Mouse (Mus musculus): ENCODE measurements at regions not wholly inside any gene's neighbourhood (a gene's known extent, or its start where the extent isn't known, plus 50 kb on each side); places are given as distances from the start of the nearest gene placed in this dataset.

- 85% methylated on average over 2 of the region's 2 CpGs for WGBS
Measured at GRCm38 (mm10) chr10:72347949-72348663, 306.5 kb upstream of the Zwint start.

GRCm38 (mm10) chr10:72352810-72353209 lies 301.8 kb upstream of the Zwint start:
- no peaks in the 10 kb centered on the region for H3K79me2 ChIP-seq (ENCODE audit: control insufficient read depth, insufficient read depth, low read length)
- H3K9ac ChIP-seq (ENCODE audit: low read depth, low read length) = no peak overlapping the region
- DNase-seq (ENCODE audit: extremely low read depth, low read depth, low spot score) = no peak
- no peak for TF ChIP-seq POLR2A (IDR thresholded peaks at IDR 0.05; ENCODE audit: extremely low read depth, insufficient read depth, low read length)
- no peak for TF ChIP-seq CTCF (IDR thresholded peaks at IDR 0.05; ENCODE audit: low read depth, low read length)
- no peak overlapping the region for H3K27ac ChIP-seq (replicated peaks; ENCODE audit: insufficient read depth, low read depth, low read length)
- H3K36me3 ChIP-seq (ENCODE audit: control insufficient read depth, insufficient read depth, low read length) = no peaks in the 10 kb centered on the region
- no peak overlapping the region for H3K4me3 ChIP-seq (ENCODE audit: insufficient read depth, low read depth, low read length)
- H3K4me1 ChIP-seq (ENCODE audit: control insufficient read depth, insufficient read depth, low read length) = no peaks in the 10 kb centered on the region
- H3K27me3 ChIP-seq (ENCODE audit: control insufficient read depth, insufficient read depth, low read length) = no peaks in the 10 kb centered on the region

More at GRCm38 (mm10) chr10:72347949-72348663, 306.5 kb upstream of the Zwint start:
- Histone ChIP-seq H3K27me3 (ENCODE audit: control insufficient read depth, insufficient read depth, low read length) (no peaks in the 10 kb centered on the region), H3K27ac (replicated peaks; ENCODE audit: insufficient read depth, low read depth, low read length) (no peak overlapping the region), H3K9ac (ENCODE audit: low read depth, low read length) (no peak overlapping the region), H3K4me1 (ENCODE audit: control insufficient read depth, insufficient read depth, low read length) (no peaks in the 10 kb centered on the region), H3K79me2 (ENCODE audit: control insufficient read depth, insufficient read depth, low read length) (no peaks in the 10 kb centered on the region), H3K36me3 (ENCODE audit: control insufficient read depth, insufficient read depth, low read length) (no peaks in the 10 kb centered on the region), H3K4me3 (ENCODE audit: insufficient read depth, low read depth, low read length) (no peak overlapping the region)
- TF ChIP-seq CTCF (IDR thresholded peaks at IDR 0.05; ENCODE audit: low read depth, low read length) = no peak
- TF ChIP-seq POLR2A (IDR thresholded peaks at IDR 0.05; ENCODE audit: extremely low read depth, insufficient read depth, low read length) = no peak
- DNase-seq (ENCODE audit: extremely low read depth, low read depth, low spot score) = no peak

GRCm38 (mm10) chr10:72353515-72353914 lies 301.1 kb upstream of the Zwint start:
- Histone ChIP-seq H3K9ac (ENCODE audit: low read depth, low read length) (no peak overlapping the region), H3K27ac (replicated peaks; ENCODE audit: insufficient read depth, low read depth, low read length) (no peak overlapping the region), H3K79me2 (ENCODE audit: control insufficient read depth, insufficient read depth, low read length) (no peaks in the 10 kb centered on the region), H3K4me3 (ENCODE audit: insufficient read depth, low read depth, low read length) (no peak overlapping the region), H3K36me3 (ENCODE audit: control insufficient read depth, insufficient read depth, low read length) (no peaks in the 10 kb centered on the region), H3K4me1 (ENCODE audit: control insufficient read depth, insufficient read depth, low read length) (no peaks in the 10 kb centered on the region), H3K27me3 (ENCODE audit: control insufficient read depth, insufficient read depth, low read length) (no peaks in the 10 kb centered on the region)
- 60% methylated on average over 2 of the region's 2 CpGs for WGBS
- TF ChIP-seq CTCF (IDR thresholded peaks at IDR 0.05; ENCODE audit: low read depth, low read length) = no peak
- TF ChIP-seq POLR2A (IDR thresholded peaks at IDR 0.05; ENCODE audit: extremely low read depth, insufficient read depth, low read length) = no peak
- no peak for DNase-seq (ENCODE audit: extremely low read depth, low read depth, low spot score)

GRCm38 (mm10) chr10:72383351-72383750 lies 271.3 kb upstream of the Zwint start:
- no peaks in the 10 kb centered on the region for H3K79me2 ChIP-seq (ENCODE audit: control insufficient read depth, insufficient read depth, low read length)
- H3K27me3 ChIP-seq (ENCODE audit: control insufficient read depth, insufficient read depth, low read length) = no peaks in the 10 kb centered on the region
- no peak overlapping the region for H3K4me3 ChIP-seq (ENCODE audit: insufficient read depth, low read depth, low read length)
- no peak overlapping the region for H3K9ac ChIP-seq (ENCODE audit: low read depth, low read length)
- no peaks in the 10 kb centered on the region for H3K4me1 ChIP-seq (ENCODE audit: control insufficient read depth, insufficient read depth, low read length)
- H3K36me3 ChIP-seq (ENCODE audit: control insufficient read depth, insufficient read depth, low read length) = no peaks in the 10 kb centered on the region
- no peak overlapping the region for H3K27ac ChIP-seq (replicated peaks; ENCODE audit: insufficient read depth, low read depth, low read length)
- TF ChIP-seq CTCF (IDR thresholded peaks at IDR 0.05; ENCODE audit: low read depth, low read length) (no peak), POLR2A (IDR thresholded peaks at IDR 0.05; ENCODE audit: extremely low read depth, insufficient read depth, low read length) (no peak)
- no peak for DNase-seq (ENCODE audit: extremely low read depth, low read depth, low spot score)
- WGBS = 95% methylated on average over 1 of the region's 1 CpGs

- Histone ChIP-seq H3K9ac (ENCODE audit: low read depth, low read length) (no peak overlapping the region), H3K27me3 (ENCODE audit: control insufficient read depth, insufficient read depth, low read length) (no peaks in the 10 kb centered on the region)
Measured at GRCm38 (mm10) chr10:72384826-72385225, 269.8 kb upstream of the Zwint start.

GRCm38 (mm10) chr10:72391397-72391796 lies 263.2 kb upstream of the Zwint start:
- H3K4me3 ChIP-seq (ENCODE audit: insufficient read depth, low read depth, low read length) = no peak overlapping the region
- peak; percentile 12 for DNase-seq (ENCODE audit: extremely low read depth, low read depth, low spot score)
- TF ChIP-seq POLR2A (IDR thresholded peaks at IDR 0.05; ENCODE audit: extremely low read depth, insufficient read depth, low read length) = no peak
- TF ChIP-seq CTCF (IDR thresholded peaks at IDR 0.05; ENCODE audit: low read depth, low read length) = peak; percentile 35; the same call in 1 of the 2 replicates
- no peaks in the 10 kb centered on the region for H3K36me3 ChIP-seq (ENCODE audit: control insufficient read depth, insufficient read depth, low read length)
- WGBS = 97% methylated on average over 1 of the region's 1 CpGs
- H3K9ac ChIP-seq (ENCODE audit: low read depth, low read length) = no peak overlapping the region
- no peaks in the 10 kb centered on the region for H3K27me3 ChIP-seq (ENCODE audit: control insufficient read depth, insufficient read depth, low read length)
- no peaks in the 10 kb centered on the region for H3K79me2 ChIP-seq (ENCODE audit: control insufficient read depth, insufficient read depth, low read length)
- H3K27ac ChIP-seq (replicated peaks; ENCODE audit: insufficient read depth, low read depth, low read length) = no peak overlapping the region
- H3K4me1 ChIP-seq (ENCODE audit: control insufficient read depth, insufficient read depth, low read length) = no peaks in the 10 kb centered on the region

More at GRCm38 (mm10) chr10:72384826-72385225, 269.8 kb upstream of the Zwint start:
- H3K27ac ChIP-seq (replicated peaks; ENCODE audit: insufficient read depth, low read depth, low read length) = no peak overlapping the region
- no peaks in the 10 kb centered on the region for H3K4me1 ChIP-seq (ENCODE audit: control insufficient read depth, insufficient read depth, low read length)
- no peaks in the 10 kb centered on the region for H3K36me3 ChIP-seq (ENCODE audit: control insufficient read depth, insufficient read depth, low read length)
- TF ChIP-seq CTCF (IDR thresholded peaks at IDR 0.05; ENCODE audit: low read depth, low read length) (no peak), POLR2A (IDR thresholded peaks at IDR 0.05; ENCODE audit: extremely low read depth, insufficient read depth, low read length) (no peak)
- 62% methylated on average over 1 of the region's 1 CpGs for WGBS
- H3K4me3 ChIP-seq (ENCODE audit: insufficient read depth, low read depth, low read length) = no peak overlapping the region
- no peak for DNase-seq (ENCODE audit: extremely low read depth, low read depth, low spot score)
- no peaks in the 10 kb centered on the region for H3K79me2 ChIP-seq (ENCODE audit: control insufficient read depth, insufficient read depth, low read length)
